Mouse (Mus musculus): ENCODE results near the gene Pcolce2.

DNA sequence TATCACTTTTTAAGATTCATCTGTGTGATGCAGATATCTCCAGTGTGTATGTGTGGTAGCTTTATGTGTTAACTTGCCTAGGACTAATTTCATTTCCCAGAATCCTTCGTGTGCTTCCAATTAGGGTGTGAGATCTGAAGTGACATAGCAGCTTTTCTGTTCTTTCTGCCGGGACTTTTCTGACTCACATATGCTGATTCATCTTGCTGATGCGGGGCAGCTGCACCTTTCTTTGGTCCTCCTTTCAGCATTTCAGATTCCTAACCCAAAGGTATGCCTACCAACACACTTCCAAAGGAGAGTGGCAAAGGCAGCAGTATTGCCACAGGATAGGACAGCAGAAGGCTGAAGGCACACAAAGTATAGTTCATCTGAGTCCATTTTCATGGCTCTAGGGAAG is 66.7 kb downstream of the Pcolce2 start:
- TF ChIP-seq ZC3H11A (IDR thresholded peaks at IDR 0.05; ENCODE audit: borderline replicate concordance, low read depth, low read length) = no peak
- TF ChIP-seq CHD2 (IDR thresholded peaks at IDR 0.05; ENCODE audit: low read depth, low read length) = no peak
- no peak for TF ChIP-seq HCFC1 (IDR thresholded peaks at IDR 0.05; ENCODE audit: borderline replicate concordance, insufficient read depth, low read length)

Measured in ES-E14 (cell line).